Mouse (Mus musculus) bone marrow macrophage, adult 2 months (primary cell): ENCODE measurements around the gene Plxna3. TPM values are rescaled to one million over a fixed set of nuclear protein-coding genes. Genes with fewer than 3 reads are reported as not detected.

Experiments
- H3K27ac ChIP-seq: 2 replicates; pipeline ENCODE4 v1.5.1; 2012; ENCODE audit warnings: low read depth, low read length; ENCODE audit not compliant: insufficient read depth
- H3K4me1 ChIP-seq: 2 replicates; pipeline ENCODE4 v1.6.1; 2012; ENCODE audit warnings: low read length; ENCODE audit not compliant: control insufficient read depth, insufficient read depth
- H3K4me3 ChIP-seq: 2 replicates; pipeline ENCODE4 v1.5.1; 2012; ENCODE audit warnings: mild to moderate bottlenecking, low read length, moderate library complexity; ENCODE audit not compliant: insufficient read depth
- CTCF ChIP-seq: IDR thresholded peaks from 2 replicates; pipeline ENCODE4 v1.5.1; 2012; ENCODE audit warnings: low read depth, mild to moderate bottlenecking, low read length, moderate library complexity
- POLR2A ChIP-seq: IDR thresholded peaks from 2 replicates; pipeline ENCODE4 v1.6.1; 2012; ENCODE audit warnings: mild to moderate bottlenecking, low read depth, low read length, borderline replicate concordance
- polyA plus RNA-seq: library from polyadenylated mRNA; stranded (reverse); fragments of >200 nt; gene quantifications from 2 replicates; pipeline ENCODE4 v1.2.4, GENCODE M21; 2012; ENCODE audit not compliant: missing spikeins, insufficient read depth, insufficient read length

The Plxna3 gene
- polyA plus RNA-seq, result 2.5 and 3.8 TPM in 2 replicates

- H3K4me3 ChIP-seq, result peak within 1 kb of the TSS; percentile 57
- peaks cover 5% of the 10 kb centered on the region for H3K4me1 ChIP-seq
- TF ChIP-seq CTCF, result no peak
- TF ChIP-seq POLR2A, result no peak
- H3K27ac ChIP-seq, result peak within 1 kb of the TSS; percentile 34; the same call in 1 of the 2 replicates
Observed at GRCm38 (mm10) chrX:74328725-74329161, at the start of gene Plxna3. TSS of gene Plxna3 (plus strand) at chrX:74329066.

GRCm38 (mm10) chrX:74281041-74281731 lies 47.7 kb upstream of the Plxna3 start:
- peak overlapping the region; percentile 71 for H3K4me3 ChIP-seq
- peaks cover 18% of the 10 kb centered on the region for H3K4me1 ChIP-seq
- peak overlapping the region; percentile 90 for H3K27ac ChIP-seq
- no peak for TF ChIP-seq CTCF
- 0 out of 2 replicates have a peak, but pooled peaks have one; percentile 43 for TF ChIP-seq POLR2A

GRCm38 (mm10) chrX:74281732-74282394 lies 47.0 kb upstream of the Plxna3 start, which contains the start of the genes Taz and Dnase1l1:
TSS of gene Taz (plus strand) at chrX:74281912.
TSS of gene Dnase1l1 (minus strand) at chrX:74282337.
- Histone ChIP-seq H3K4me3 (peak within 1 kb of the TSS; percentile 82), H3K27ac (peak within 1 kb of the TSS; percentile 90), H3K4me1 (peaks cover 16% of the 10 kb centered on the region)
- no peak for TF ChIP-seq CTCF
- TF ChIP-seq POLR2A, result no peak

- Histone ChIP-seq H3K4me1 (peaks cover 9% of the 10 kb centered on the region), H3K27ac (peak overlapping the region; percentile 83), H3K4me3 (peak overlapping the region; percentile 82)
- TF ChIP-seq CTCF, result no peak
- TF ChIP-seq POLR2A, result no peak
Observed at GRCm38 (mm10) chrX:74282395-74283091, 46.3 kb upstream of the Plxna3 start.

- Histone ChIP-seq H3K27ac (peak overlapping the region; percentile 83), H3K4me3 (peak overlapping the region; percentile 82), H3K4me1 (peaks cover 9% of the 10 kb centered on the region; the same call in 1 of the 2 replicates)
- TF ChIP-seq POLR2A (no peak), CTCF (no peak)
Observed at GRCm38 (mm10) chrX:74283092-74283437, 45.8 kb upstream of the Plxna3 start.

GRCm38 (mm10) chrX:74293431-74293830 lies 35.4 kb upstream of the Plxna3 start:
- no peak overlapping the region for H3K4me3 ChIP-seq
- TF ChIP-seq CTCF (no peak), POLR2A (no peak)
- peaks cover 1% of the 10 kb centered on the region for H3K4me1 ChIP-seq
- H3K27ac ChIP-seq, result no peak overlapping the region

- TF ChIP-seq CTCF (no peak), POLR2A (no peak)
Observed at GRCm38 (mm10) chrX:74296538-74297448, 32.1 kb upstream of the Plxna3 start, which contains the start of gene Atp6ap1. TSS of gene Atp6ap1 (plus strand) at chrX:74297097.

GRCm38 (mm10) chrX:74298348-74298747 lies 30.5 kb upstream of the Plxna3 start:
- peak overlapping the region; percentile 36 for H3K4me3 ChIP-seq
- TF ChIP-seq CTCF, result no peak
- no peak for TF ChIP-seq POLR2A
- H3K4me1 ChIP-seq, result peaks cover 28% of the 10 kb centered on the region
- H3K27ac ChIP-seq, result peak overlapping the region; percentile 26

More at GRCm38 (mm10) chrX:74296538-74297448, 32.1 kb upstream of the Plxna3 start, which contains the start of gene Atp6ap1:
- Histone ChIP-seq H3K4me1 (peaks cover 23% of the 10 kb centered on the region), H3K27ac (peak within 1 kb of the TSS; percentile 56), H3K4me3 (peak within 1 kb of the TSS; percentile 93)
